Mouse (Mus musculus) layer of hippocampus, postnatal 36 days (tissue): ENCODE data around the gene Ogg1. TPM values are rescaled to one million over a fixed set of nuclear protein-coding genes. Genes with fewer than 3 reads are reported as not detected.

Source experiments
- DNase-seq, 2 experiments: peaks; one replicate each; pipeline ENCODE4 v3.0.0; 2022
- total RNA-seq, 2 experiments: library from RNA; stranded (reverse); gene quantifications; 2 replicates each; pipeline ENCODE4 v1.2.3; 2021

Ogg1 gene
- 1 to 10 TPM; 8.3 to 9.5 TPM for total RNA-seq

GRCm38 (mm10) chr6:113326533-113327315 lies at the start of gene Ogg1:
Ogg1 (plus strand) TSS chr6:113326972.
- peak; percentile 98 for DNase-seq

DNA sequence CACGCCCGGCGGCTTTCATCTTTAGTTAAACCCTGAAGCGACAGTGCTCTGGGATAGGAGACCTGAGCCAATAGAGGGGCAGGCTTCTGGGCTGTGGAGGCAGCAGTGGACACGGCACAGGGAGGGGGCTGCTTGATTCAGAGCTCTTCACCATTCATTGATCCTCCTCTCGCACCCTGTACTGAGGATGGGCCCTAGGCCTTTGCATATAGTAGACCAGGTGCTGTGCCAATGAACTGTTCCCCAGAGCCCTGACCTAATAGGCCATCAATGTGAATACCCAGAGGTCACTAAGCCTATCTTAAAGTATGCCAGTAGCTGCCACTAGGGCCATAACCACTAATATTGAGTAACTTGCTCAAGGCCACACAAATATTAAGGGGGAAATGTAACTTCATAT lies 45.1 kb upstream of the Ogg1 start:
- no peak for DNase-seq

GRCm38 (mm10) chr6:113282101-113282802 lies 44.5 kb upstream of the Ogg1 start, which contains the start of gene Cpne9:
Cpne9 (plus strand) TSS chr6:113282307.
- DNase-seq, result no peak

GRCm38 (mm10) chr6:113282969-113283368 lies 43.8 kb upstream of the Ogg1 start:
- DNase-seq, result no peak

- DNase-seq, result no peak
These were observed 43.3 kb upstream of the Ogg1 start for GRCm38 (mm10) chr6:113283500-113283899.

- no peak for DNase-seq
These were observed 41.8 kb upstream of the Ogg1 start for GRCm38 (mm10) chr6:113284931-113285330.

GRCm38 (mm10) chr6:113286316-113286715 lies 40.5 kb upstream of the Ogg1 start:
- no peak for DNase-seq

GRCm38 (mm10) chr6:113287236-113287635 lies 39.5 kb upstream of the Ogg1 start:
- DNase-seq, result no peak

DNA sequence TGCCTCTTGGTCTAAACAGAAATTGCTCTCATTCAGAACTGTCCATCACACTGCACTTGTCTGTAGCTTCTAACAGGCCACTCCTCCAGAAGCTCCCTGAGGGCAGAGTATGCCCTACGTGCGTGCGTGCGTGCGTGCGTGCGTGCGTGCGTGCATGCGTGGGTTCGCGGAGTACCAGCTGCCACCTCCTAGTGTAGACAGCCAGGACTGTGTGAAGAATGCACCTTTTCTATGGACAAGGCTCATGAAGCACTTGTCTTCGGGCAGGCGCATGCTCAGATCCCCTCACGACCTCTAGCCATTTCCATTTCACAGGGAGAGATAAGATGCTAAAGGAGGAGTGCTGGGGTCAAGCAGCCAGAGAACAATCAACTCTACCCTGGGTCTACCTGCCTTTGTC lies 37.4 kb upstream of the Ogg1 start:
- DNase-seq, result no peak

DNA sequence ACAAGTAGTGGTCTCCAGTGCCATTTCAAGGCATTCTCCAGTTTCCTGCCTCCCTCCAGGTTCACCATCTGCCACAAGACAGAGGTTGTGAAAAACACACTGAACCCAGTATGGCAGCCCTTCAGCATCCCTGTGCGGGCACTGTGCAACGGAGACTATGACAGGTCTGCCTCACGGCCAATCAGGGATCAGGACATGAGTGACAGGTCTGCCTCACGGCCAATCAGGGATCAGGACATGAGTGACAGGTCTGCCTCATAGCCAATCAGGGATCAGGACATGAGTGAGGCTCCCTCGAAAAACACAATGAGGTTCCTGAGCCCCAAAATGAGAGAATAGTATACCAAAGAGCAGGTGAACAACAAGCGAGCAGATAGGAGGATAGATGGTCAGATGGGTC lies 36.4 kb upstream of the Ogg1 start:
- no peak for DNase-seq

DNA sequence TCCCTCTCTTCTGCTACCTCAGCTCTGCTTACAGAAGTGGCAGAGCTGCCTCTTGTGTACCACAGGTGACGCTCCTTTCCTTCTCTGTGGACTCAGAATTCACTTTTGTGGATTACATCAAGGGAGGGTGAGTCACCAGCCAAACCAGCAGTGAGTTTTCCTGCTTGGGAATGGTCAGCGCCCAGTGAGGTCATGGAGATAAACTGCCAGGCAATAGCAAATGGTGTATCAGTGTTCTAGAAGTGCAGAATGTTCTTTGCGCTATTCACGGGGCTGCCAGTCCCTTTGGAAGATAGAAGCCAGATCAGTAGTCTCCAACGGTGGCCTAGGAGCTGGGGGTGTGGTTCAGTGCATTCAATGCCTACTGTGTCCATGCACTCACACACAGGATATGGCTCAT lies 33.8 kb upstream of the Ogg1 start:
- no peak for DNase-seq

DNA sequence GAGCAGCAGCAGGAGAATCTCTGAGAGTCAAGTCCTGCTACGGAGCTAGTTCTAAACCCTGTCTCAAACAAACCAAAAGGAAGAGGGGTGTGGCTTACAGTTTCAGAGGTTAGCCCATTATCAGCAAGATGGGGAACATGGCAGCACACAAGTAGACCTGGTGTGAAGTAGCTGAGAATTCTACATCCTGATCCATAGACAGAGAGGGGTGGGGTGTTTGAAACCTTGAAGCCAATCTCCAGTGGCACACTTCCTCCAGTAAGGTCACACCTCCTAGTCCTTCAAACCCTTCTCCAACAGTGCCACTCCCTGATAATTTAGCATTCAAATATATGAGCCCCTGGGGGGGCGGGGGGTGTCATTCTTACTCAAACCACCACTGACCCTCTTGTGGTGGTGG lies 30.7 kb upstream of the Ogg1 start:
- no peak for DNase-seq

- DNase-seq, result no peak
These were observed 30.1 kb upstream of the Ogg1 start for GRCm38 (mm10) chr6:113296639-113297038.

DNA sequence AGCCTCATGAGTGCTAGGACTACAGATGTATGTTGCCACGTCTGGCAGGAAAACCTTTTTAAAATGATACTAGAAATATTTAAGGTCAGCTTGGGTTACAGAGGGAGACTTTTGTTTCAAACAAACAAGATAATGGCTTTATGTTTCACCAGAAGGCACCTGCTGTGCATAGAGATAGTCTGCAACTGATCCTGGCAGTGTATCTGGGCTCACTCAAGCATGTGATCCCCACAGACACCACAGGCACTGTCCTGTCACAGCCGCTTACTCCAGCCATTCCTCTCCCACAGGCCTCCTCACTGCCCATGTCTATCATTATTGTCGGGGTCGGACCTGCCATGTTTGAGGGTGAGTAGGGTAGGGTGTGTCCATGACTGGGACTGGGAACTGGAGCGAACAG lies 25.4 kb upstream of the Ogg1 start:
- DNase-seq, result no peak

DNA sequence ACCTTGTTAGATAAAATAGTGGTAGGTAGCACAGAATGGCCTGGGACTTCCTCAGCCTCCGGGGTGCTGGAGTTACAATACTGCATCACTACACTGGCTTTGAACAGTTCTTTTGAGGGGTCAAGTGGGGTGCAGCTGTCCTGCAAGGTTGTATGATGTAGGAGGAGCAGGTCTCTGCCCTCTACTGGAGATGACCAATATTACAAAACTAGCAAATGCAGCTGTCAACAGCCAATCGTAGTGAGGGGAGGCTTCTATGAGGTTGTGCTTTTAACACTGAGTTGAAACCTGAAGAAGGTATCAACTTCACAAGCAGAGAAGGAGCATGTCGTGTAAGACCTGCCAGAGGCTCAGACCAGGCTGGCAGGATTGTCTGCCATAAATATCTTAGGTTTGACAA lies 24.5 kb upstream of the Ogg1 start:
- no peak for DNase-seq

DNA sequence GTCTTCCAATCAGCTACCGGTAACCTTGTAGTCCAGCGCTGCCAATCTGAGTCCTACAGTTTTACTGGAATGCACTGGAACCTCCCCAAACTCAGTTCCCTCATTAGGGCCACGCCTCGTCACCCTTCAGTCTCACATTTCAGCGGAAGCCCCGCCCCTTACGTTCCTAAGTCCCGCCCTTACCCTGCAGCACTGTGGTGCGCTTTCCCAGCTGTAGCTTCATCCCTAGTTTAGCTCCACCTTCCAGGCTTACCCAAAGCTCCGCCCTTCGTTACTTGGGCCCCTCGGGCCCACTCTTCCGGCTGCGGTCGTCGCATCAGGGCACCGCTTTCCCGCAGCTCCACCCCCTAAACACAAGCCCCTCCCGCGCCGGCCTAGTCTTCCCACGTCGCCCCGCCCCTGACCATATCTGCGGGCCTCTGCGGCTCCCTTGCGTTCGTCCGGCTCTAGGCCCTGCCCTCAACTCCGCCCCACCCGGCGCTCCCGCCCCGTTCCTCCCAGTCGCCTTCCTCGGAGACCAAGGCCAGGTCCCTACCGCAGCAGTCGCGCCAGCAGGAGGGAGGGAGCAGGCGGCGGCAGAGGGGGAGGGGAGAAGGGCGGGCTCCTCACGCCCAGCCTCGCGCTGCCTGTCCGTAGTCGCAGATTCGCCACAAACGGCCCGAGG lies 20.3 kb upstream of the Ogg1 start:
- peak; percentile 99 to 100 for DNase-seq

DNA sequence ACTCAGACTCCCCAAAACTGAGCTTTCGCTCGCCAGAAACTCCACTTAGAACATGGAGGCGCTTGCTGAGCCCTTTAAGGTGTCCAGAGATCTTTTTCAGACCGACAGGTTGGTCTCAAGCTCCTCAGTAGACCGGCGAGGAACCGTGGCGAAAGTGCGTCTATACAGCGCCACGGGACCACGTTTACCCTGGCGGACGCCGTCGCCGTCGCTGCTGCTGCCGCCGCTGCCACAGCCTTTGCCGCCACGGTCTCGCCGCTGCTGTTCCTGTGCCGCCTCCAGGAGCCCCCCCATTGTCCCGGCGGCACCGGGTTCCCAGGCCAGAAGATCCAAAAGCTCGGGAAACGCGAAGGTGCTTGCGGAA lies 19.8 kb upstream of the Ogg1 start, which contains the start of gene Brpf1:
Brpf1 (plus strand) TSS at position 152 of the 364 bp plus-strand sequence.
- no peak for DNase-seq

DNA sequence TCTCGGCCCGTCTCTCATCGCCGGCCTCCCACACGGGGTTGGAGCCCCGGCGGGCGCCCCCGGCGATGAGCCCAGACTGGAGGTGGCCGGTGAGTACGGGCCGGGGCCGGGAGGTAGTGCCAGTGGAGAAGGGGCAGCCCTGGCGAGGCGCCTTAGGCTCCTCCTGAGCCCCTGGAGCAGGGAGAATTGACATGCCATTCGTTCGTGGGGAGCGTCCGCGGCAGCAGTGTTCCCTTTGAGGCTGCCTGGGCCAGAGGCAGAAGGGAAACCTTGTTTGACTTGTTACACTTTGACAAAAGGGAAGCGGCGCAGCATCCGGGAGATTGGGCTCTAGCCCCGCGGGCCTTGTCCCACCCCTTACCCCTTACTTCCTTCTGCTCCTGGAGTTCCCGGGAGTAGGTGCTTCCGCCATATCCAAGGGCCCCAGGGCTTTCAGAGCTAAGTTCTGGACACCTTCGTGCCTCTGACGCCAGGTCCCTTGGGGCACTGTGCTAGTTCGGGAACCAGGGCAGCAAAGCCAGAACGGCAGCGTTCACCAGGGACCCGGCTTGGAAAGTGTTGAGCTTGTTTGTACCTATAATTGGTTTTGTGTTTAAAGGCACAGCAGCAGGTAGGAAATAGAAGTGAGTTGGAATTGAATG lies 19.2 kb upstream of the Ogg1 start:
- DNase-seq, result peak; percentile 22 to 37

- DNase-seq, result peak; percentile 39 to 59
These were observed 18.6 kb upstream of the Ogg1 start for GRCm38 (mm10) chr6:113308141-113308540.

DNA sequence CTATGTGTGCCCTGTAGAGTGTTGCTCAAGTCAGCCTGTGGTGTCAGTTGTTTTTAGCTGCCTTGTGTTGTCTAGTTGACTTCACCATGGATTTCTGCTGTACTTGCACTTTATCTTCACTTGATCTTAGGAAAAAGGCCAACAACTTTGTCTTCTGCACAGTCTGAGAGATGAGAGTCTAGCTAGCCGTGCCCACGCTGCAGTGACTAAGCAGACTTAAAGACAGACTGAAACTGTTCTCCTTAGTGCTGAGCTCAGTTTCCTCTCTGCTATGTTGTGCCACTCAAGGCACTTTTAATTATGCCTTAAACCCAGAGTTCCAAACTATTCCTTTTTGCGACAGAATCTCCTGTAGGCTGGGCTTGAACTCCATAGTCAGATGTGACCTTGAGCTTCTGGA lies 10.8 kb upstream of the Ogg1 start:
- no peak for DNase-seq

GRCm38 (mm10) chr6:113329396-113329795 lies 2.6 kb downstream of the Ogg1 start:
- DNase-seq, result no peak

DNA sequence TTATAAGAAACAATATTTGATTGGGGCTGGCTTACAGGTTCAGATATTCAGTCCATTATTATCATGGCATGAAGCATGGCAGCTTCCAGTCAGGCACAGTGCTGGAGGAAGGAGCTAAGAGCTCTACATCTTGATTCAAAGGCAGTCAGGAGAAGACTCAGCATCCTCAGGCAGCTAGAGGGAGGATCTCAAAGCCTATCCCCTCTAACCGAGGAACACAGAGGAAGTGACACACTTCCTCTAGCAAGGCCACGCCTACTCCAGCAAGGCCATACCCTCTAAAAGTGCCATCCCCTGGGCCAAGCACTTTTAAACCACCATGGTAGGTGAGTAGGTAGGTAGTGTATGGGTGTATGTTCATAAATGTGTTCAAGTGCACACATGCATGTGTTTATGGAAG lies 3.8 kb downstream of the Ogg1 start:
- DNase-seq, result no peak

- no peak for DNase-seq
These were observed 4.9 kb downstream of the Ogg1 start for GRCm38 (mm10) chr6:113331721-113332120.
